Mouse (Mus musculus): ENCODE results near the gene Baat.

DNA sequence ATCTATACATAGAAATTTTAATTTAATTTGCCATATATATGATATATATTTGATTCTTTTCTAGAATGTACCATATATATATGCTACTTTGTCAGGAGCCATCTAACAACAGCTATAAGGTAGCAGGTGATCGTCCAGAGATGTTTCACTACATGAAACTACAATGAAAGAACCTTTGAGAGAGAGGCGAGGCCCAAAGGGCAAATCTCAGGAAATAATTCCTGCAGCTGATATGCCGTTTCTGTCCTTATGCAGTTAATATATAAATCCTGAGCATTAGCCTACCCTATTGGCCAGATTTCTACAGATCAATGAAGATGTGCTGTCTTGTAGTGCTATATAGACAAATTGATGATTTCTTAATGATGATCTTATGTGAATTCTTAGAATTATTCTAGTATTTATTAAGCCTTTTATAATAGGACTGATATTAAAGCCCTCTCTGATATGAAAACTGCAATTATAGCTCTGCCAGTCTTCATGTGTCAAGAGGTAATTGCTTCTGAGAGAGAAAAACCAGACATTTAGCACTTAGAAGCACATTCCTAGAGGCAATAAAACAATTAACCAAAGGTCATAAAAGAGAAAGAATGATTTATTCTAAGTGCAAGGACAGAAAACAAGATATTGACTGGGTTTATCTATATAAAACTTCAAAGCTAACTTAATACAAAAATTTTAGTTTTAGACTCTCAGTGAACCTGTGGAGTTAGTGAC lies 36.8 kb downstream of the Baat start:
- TF ChIP-seq ZC3H11A (IDR thresholded peaks at IDR 0.05; ENCODE audit: borderline replicate concordance, low read depth, low read length) = no peak
- no peak for TF ChIP-seq CHD2 (IDR thresholded peaks at IDR 0.05; ENCODE audit: low read depth, low read length)
- no peak for TF ChIP-seq ZNF384 (IDR thresholded peaks at IDR 0.05; ENCODE audit: low read depth, low read length)
- no peak for TF ChIP-seq HCFC1 (IDR thresholded peaks at IDR 0.05; ENCODE audit: borderline replicate concordance, insufficient read depth, low read length)

Data from ES-E14 (cell line).